Mouse (Mus musculus): Measurements from ENCODE around the gene Hist3h2a. TPM values are rescaled to one million over a fixed set of nuclear protein-coding genes. Genes with fewer than 3 reads are reported as not detected.
A peak's percentile ranks its signal among the peaks of the same experiment; 100 is the strongest.

The Hist3h2a gene
- total and polyA plus RNA-seq, 3 experiments: 13.5 to 108 (median 107) TPM

GRCm38 (mm10) chr11:58929055-58929454, 25.4 kb upstream of the Hist3h2a start:
- Histone ChIP-seq H3K4me3 (ENCODE audit: low read depth, low read length) (no peak overlapping the region), H3K4me1 (ENCODE audit: insufficient read depth, low read depth, low read length) (peaks cover 15% of the 10 kb centered on the region), H3K27me3 (ENCODE audit: insufficient read depth, low read length) (peaks cover 13% of the 10 kb centered on the region), H3K9me3 (replicated peaks) (no peaks in the 10 kb centered on the region), H3K36me3 (replicated peaks) (peaks cover 34% of the 10 kb centered on the region)
- no peak for DNase-seq (ENCODE audit: low spot score)
- no peak for TF ChIP-seq CTCF (IDR thresholded peaks at IDR 0.05; ENCODE audit: low read depth, low read length)
- no peak for TF ChIP-seq POLR2AphosphoS5 (IDR thresholded peaks at IDR 0.05; ENCODE audit: insufficient replicate concordance, low read depth, low read length)
- no peak for TF ChIP-seq GATA2 (IDR thresholded peaks at IDR 0.05; ENCODE audit: borderline replicate concordance, low read depth, low read length)
- no peak for TF ChIP-seq TAL1 (conservative IDR thresholded peaks at IDR 0.05; ENCODE audit: low read depth, low read length)
- TF ChIP-seq GATA1 (IDR thresholded peaks at IDR 0.05; ENCODE audit: borderline replicate concordance, low read length): no peak
- ATAC-seq (ENCODE audit: extremely low read depth, insufficient number of reproducible peaks, low FRiP score, poor library complexity, severe bottlenecking): no peak

- no peak overlapping the region for H3K4me3 ChIP-seq (ENCODE audit: low read depth, low read length)
- H3K27me3 ChIP-seq (ENCODE audit: insufficient read depth, low read length): peaks cover 13% of the 10 kb centered on the region
- H3K4me1 ChIP-seq (ENCODE audit: insufficient read depth, low read depth, low read length): peaks cover 15% of the 10 kb centered on the region
- no peaks in the 10 kb centered on the region for H3K9me3 ChIP-seq (replicated peaks)
- peaks cover 40% of the 10 kb centered on the region for H3K36me3 ChIP-seq (replicated peaks)
- no peak for TF ChIP-seq TAL1 (conservative IDR thresholded peaks at IDR 0.05; ENCODE audit: low read depth, low read length)
- no peak for TF ChIP-seq GATA2 (IDR thresholded peaks at IDR 0.05; ENCODE audit: borderline replicate concordance, low read depth, low read length)
- TF ChIP-seq CTCF (IDR thresholded peaks at IDR 0.05; ENCODE audit: low read depth, low read length): no peak
- TF ChIP-seq POLR2AphosphoS5 (IDR thresholded peaks at IDR 0.05; ENCODE audit: insufficient replicate concordance, low read depth, low read length): no peak
- no peak for TF ChIP-seq GATA1 (IDR thresholded peaks at IDR 0.05; ENCODE audit: borderline replicate concordance, low read length)
- ATAC-seq (ENCODE audit: extremely low read depth, insufficient number of reproducible peaks, low FRiP score, poor library complexity, severe bottlenecking) (no peak), DNase-seq (ENCODE audit: low spot score) (no peak)
Observed at GRCm38 (mm10) chr11:58929641-58930040, 24.8 kb upstream of the Hist3h2a start.

GRCm38 (mm10) chr11:58930254-58930653, 24.2 kb upstream of the Hist3h2a start:
- Histone ChIP-seq H3K4me1 (ENCODE audit: insufficient read depth, low read depth, low read length) (peaks cover 15% of the 10 kb centered on the region), H3K9me3 (replicated peaks) (no peaks in the 10 kb centered on the region), H3K27me3 (ENCODE audit: insufficient read depth, low read length) (peaks cover 10% of the 10 kb centered on the region), H3K36me3 (replicated peaks) (peaks cover 45% of the 10 kb centered on the region), H3K4me3 (ENCODE audit: low read depth, low read length) (no peak overlapping the region)
- DNase-seq (ENCODE audit: low spot score) (no peak), ATAC-seq (ENCODE audit: extremely low read depth, insufficient number of reproducible peaks, low FRiP score, poor library complexity, severe bottlenecking) (no peak)
- no peak for TF ChIP-seq CTCF (IDR thresholded peaks at IDR 0.05; ENCODE audit: low read depth, low read length)
- no peak for TF ChIP-seq TAL1 (conservative IDR thresholded peaks at IDR 0.05; ENCODE audit: low read depth, low read length)
- TF ChIP-seq GATA1 (IDR thresholded peaks at IDR 0.05; ENCODE audit: borderline replicate concordance, low read length): no peak
- TF ChIP-seq POLR2AphosphoS5 (IDR thresholded peaks at IDR 0.05; ENCODE audit: insufficient replicate concordance, low read depth, low read length): no peak
- no peak for TF ChIP-seq GATA2 (IDR thresholded peaks at IDR 0.05; ENCODE audit: borderline replicate concordance, low read depth, low read length)

GRCm38 (mm10) chr11:58931576-58931975, 22.9 kb upstream of the Hist3h2a start:
- TF ChIP-seq GATA1 (IDR thresholded peaks at IDR 0.05; ENCODE audit: borderline replicate concordance, low read length) (no peak), GATA2 (IDR thresholded peaks at IDR 0.05; ENCODE audit: borderline replicate concordance, low read depth, low read length) (no peak), POLR2AphosphoS5 (IDR thresholded peaks at IDR 0.05; ENCODE audit: insufficient replicate concordance, low read depth, low read length) (no peak), TAL1 (conservative IDR thresholded peaks at IDR 0.05; ENCODE audit: low read depth, low read length) (no peak), CTCF (IDR thresholded peaks at IDR 0.05; ENCODE audit: low read depth, low read length) (no peak)
- peaks cover 19% of the 10 kb centered on the region for H3K4me1 ChIP-seq (ENCODE audit: insufficient read depth, low read depth, low read length)

GRCm38 (mm10) chr11:58937909-58938308, 16.6 kb upstream of the Hist3h2a start:
- Histone ChIP-seq H3K9me3 (replicated peaks) (0 out of 2 replicates have a peak, but pooled peaks cover 3% of the 10 kb centered on the region), H3K4me1 (ENCODE audit: insufficient read depth, low read depth, low read length) (peaks cover 30% of the 10 kb centered on the region), H3K27me3 (ENCODE audit: insufficient read depth, low read length) (peaks cover 10% of the 10 kb centered on the region), H3K4me3 (ENCODE audit: low read depth, low read length) (peak overlapping the region; percentile 99), H3K36me3 (replicated peaks) (peaks cover 45% of the 10 kb centered on the region)
- ATAC-seq (ENCODE audit: extremely low read depth, insufficient number of reproducible peaks, low FRiP score, poor library complexity, severe bottlenecking) (no peak), DNase-seq (ENCODE audit: low spot score) (no peak)
- TF ChIP-seq POLR2AphosphoS5 (IDR thresholded peaks at IDR 0.05; ENCODE audit: insufficient replicate concordance, low read depth, low read length) (no peak), TAL1 (conservative IDR thresholded peaks at IDR 0.05; ENCODE audit: low read depth, low read length) (no peak), CTCF (IDR thresholded peaks at IDR 0.05; ENCODE audit: low read depth, low read length) (no peak), GATA2 (IDR thresholded peaks at IDR 0.05; ENCODE audit: borderline replicate concordance, low read depth, low read length) (no peak), GATA1 (IDR thresholded peaks at IDR 0.05; ENCODE audit: borderline replicate concordance, low read length) (no peak)

More at GRCm38 (mm10) chr11:58931576-58931975, 22.9 kb upstream of the Hist3h2a start:
- no peak for DNase-seq (ENCODE audit: low spot score)
- no peaks in the 10 kb centered on the region for H3K9me3 ChIP-seq (replicated peaks)
- H3K27me3 ChIP-seq (ENCODE audit: insufficient read depth, low read length): peaks cover 2% of the 10 kb centered on the region; the same call in 1 of the 2 replicates
- peaks cover 56% of the 10 kb centered on the region for H3K36me3 ChIP-seq (replicated peaks)
- no peak overlapping the region for H3K4me3 ChIP-seq (ENCODE audit: low read depth, low read length)
- ATAC-seq (ENCODE audit: extremely low read depth, insufficient number of reproducible peaks, low FRiP score, poor library complexity, severe bottlenecking): no peak

- peak; percentile 63; the same call in 1 of the 2 replicates for ATAC-seq (ENCODE audit: extremely low read depth, insufficient number of reproducible peaks, low FRiP score, poor library complexity, severe bottlenecking)
- peak; percentile 84 for DNase-seq (ENCODE audit: low spot score)
- Histone ChIP-seq H3K9me3 (replicated peaks) (0 out of 2 replicates have a peak, but pooled peaks cover 3% of the 10 kb centered on the region), H3K27me3 (ENCODE audit: insufficient read depth, low read length) (peaks cover 16% of the 10 kb centered on the region), H3K36me3 (replicated peaks) (peaks cover 39% of the 10 kb centered on the region), H3K4me1 (ENCODE audit: insufficient read depth, low read depth, low read length) (peaks cover 30% of the 10 kb centered on the region), H3K4me3 (ENCODE audit: low read depth, low read length) (peak within 1 kb of the TSS; percentile 99)
- TF ChIP-seq POLR2AphosphoS5 (IDR thresholded peaks at IDR 0.05; ENCODE audit: insufficient replicate concordance, low read depth, low read length): no peak
- TF ChIP-seq TAL1 (conservative IDR thresholded peaks at IDR 0.05; ENCODE audit: low read depth, low read length): no peak
- TF ChIP-seq GATA2 (IDR thresholded peaks at IDR 0.05; ENCODE audit: borderline replicate concordance, low read depth, low read length): no peak
- no peak for TF ChIP-seq CTCF (IDR thresholded peaks at IDR 0.05; ENCODE audit: low read depth, low read length)
- TF ChIP-seq GATA1 (IDR thresholded peaks at IDR 0.05; ENCODE audit: borderline replicate concordance, low read length): no peak
Observed at GRCm38 (mm10) chr11:58938322-58939087, 16.0 kb upstream of the Hist3h2a start, which contains the start of gene Rnf187. Rnf187 (minus strand) TSS chr11:58938916.
